Mouse (Mus musculus) heart, adult 9 months (tissue): ENCODE measurements around the gene Vwa8.

Experiments used
- DNase-seq, 2 experiments: peaks; one replicate each; pipeline ENCODE4 v3.0.0; 2022; ENCODE audit warnings: low spot score in 2 of 2

The Vwa8 gene

DNA sequence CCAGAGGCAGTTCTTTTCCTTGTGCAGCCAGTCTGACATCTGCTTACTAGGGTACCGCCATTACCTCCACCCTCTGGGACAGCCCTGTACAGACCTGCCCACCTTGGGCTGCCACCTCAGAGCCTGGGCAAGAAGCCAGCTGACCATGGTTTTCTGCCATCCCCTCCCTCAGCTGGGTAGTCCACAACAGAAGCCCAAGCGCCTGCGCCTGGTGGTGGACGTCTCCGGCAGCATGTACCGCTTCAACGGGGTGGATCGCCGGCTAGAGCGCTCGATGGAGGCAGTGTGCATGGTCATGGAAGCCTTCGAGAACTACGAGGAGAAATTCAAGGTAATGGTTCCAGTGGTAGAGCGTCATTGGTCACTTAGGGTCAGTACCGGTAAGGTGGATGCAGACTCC lies 333.9 kb downstream of the Vwa8 start:
- no peak for DNase-seq

DNA sequence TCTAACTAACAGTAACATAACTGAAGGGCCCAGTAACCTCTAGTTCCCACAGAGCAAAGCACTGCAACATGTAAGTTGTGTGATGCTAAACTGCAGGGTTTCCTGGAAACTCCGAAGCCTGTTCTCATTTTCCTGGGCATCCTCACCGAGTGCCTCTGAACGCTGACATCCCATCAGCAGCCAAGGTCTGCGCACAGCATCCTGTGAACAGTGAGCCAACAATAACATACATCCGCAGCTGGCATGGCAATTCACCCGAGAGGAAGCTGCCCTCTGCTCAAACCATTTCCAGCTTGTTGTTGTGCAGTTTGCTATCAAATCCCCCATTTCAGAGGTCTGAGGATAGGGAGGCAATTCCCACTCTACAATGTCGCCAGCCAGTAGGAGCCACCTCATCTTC lies 334.4 kb downstream of the Vwa8 start:
- no peak for DNase-seq

DNA sequence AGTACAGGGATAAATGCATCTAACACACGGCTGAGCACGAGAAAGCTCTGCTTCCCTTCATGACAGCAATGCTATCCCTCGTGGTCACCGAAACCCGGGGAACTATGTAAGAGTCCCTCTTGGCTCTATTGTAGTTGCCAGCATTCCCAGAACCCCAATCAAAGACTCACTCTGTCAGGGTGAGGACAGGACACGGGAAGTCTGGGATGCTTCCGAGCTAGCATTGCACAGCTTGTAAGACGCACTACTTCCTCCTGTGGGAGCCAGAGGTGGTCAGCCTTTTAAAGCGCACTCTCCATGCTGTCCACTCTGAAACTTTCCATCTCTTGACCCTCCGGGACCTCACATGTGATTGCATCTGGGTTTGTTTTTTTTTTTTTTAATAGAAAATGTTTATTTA lies 335.2 kb downstream of the Vwa8 start:
- peak in 1 of 2 experiments; percentile 61 for DNase-seq

DNA sequence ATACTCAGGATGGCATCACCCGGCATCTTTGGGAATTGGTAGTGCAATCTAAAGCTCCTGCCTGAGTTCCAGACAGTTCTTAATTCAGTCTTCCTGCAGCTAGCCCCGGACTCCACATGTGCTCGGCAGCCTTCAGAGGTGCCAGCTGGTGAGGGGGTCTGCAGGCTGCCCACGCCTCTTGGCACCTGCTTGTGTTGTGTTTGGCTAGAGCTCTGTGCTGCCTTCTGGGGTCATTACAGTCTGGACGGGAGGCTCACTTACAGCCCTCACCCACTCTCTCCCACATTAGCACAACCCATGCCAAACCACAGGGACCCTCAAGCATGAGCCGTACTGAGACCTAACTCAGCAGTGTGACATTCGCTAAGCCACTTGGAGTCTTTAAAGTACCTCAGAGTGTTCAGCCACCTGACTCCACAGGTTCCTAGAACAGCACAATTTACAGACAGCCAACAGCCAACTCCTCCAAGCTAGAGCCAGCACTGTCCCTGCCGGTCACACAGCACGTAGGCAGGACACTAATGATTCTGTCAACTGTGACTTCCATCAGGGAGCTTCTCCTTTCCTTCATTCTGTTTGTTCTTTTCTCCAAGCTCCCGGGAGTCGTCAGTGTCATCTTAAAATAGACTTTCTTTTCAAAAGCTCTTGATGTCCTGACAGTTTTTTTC lies 336.3 kb downstream of the Vwa8 start:
- no peak for DNase-seq

DNA sequence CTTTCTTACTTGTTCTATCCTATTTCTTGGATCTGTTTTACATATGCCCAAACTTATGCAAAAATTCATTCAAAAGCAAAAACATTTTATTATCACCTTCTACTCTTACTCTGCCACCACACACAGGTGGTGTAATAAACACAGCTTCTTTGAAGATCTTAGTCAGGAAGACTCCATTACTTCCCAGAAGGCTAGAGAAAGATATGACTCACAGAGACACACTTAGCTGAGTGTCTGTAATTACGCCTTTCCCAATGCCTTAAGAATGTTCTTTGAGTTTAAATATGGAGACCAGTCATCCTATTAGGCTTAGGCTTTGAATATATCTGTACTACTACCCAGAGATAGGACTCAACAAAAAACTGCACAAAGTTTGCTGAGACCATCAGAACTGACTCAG lies 338.1 kb downstream of the Vwa8 start:
- DNase-seq: no peak

DNA sequence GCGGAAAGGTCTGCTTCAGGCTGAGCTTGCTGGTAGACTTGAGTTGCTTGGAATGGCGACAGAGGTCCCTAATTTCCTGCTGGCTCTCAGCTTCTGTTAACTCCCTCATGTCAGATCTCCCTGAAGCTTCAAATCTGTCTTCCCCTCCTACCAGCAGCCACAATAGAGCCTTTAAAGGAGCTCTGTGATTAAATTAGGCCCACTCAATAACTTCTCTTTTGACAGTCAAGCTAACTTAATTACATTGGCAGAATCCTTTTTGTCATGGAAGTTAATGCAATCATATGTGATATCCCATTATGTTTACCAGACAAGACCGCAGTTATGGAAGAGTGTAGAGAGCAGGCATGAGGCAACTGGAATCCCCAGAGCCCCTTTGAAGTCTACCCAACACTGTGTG lies 347.9 kb downstream of the Vwa8 start:
- no peak for DNase-seq

DNA sequence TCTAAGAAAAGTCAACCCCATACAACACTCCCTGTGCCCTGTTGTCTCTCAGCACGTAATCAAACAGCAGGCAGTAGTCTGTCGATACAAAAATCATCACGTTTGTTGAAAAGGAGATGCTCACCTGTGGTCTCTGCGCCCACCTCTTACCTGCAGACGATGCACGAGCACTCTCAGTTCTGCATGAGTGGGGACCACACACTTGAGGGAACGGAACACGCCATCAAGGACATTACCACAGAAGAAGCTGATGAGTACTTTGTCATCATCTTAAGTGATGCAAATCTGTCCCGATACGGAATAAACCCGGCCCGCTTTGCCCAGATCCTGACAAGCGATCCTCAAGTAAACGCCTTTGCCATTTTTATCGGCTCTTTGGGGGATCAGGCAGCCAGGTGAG lies 349.2 kb downstream of the Vwa8 start:
- DNase-seq: no peak

DNA sequence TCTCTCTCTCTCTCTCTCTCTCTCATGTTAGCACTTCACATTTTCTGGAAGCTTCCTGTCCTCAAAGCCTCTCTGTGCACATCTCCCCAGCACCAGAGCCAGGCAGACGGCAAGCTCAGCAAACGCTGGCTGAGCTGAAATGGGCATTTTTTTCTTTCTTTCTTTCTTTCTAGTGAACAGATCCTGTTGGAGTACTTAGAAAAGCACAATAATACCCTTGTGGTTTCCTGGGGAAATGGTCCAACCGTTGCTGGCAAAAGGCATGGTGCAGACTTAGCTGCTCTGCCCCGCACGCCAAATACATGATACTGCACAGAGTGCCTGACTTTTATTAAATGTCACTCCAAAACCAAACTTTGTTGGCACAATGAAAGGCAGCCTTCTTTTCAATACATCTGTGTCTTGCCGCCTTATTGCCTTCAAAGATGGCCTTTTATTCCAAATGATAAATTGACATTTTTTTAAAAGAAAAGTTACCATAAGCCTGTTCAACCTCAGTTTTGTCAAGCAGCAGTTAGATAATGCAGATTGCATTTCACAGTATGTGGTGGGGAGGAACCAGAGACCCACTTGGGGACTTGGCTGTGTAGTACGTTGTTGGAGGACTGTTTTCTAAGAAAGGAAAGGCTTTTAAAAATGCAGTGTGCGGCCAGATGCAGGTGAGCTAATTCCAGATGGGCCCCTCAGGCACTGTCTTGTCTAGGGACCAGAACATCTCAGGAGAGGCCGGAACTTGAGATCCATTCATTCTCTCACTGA lies 351.5 kb downstream of the Vwa8 start:
- peak in 1 of 2 experiments; percentile 19 for DNase-seq

DNA sequence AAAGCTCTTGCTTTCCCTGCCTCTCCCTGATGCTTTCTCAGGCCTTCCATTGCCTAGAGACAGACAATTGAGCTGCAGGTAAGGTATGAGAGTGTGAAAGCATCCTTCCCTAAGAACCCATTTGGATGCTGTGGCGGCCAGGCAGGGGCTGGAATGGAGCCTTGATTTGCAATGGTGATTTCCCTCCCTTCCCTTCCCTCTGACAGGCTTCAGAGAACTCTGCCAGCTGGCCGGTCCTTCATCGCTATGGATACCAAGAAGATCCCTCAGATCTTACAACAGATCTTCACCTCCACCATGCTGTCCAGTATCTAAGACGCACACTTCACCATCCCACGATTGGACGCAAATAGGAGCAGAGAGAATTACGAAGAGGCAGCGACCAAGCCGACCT lies 352.0 kb downstream of the Vwa8 start:
- DNase-seq: no peak

DNA sequence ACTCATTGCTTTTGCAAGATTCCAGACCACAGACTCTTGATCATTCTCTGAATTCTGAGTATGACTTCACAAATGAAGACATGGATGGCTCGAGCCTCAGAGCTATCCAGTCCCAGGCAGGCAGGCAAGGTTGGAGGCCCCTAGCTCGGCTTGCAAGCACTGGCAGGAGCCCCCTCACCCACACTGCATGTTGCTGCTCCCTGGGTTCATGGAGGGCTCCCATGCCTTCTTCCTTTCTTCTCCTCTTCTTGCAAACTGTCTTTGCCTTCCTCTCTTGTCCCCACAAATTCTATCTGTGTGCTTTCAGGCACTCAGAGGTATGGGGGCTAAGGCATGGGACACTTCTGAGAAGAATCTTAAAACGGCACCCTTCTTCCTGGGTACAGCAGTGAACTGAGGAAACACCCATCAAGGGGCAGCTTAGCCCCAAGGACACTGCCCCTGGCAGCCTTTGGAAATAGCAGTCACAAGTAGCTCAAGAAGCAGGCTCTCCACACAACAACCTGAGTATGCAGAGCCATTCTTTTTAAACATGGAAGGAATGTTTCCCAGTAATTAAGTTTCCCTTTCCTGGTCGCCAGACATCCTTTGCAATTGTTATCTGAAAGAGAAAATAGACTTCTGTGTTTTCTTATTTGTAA lies 354.0 kb downstream of the Vwa8 start:
- DNase-seq: no peak

DNA sequence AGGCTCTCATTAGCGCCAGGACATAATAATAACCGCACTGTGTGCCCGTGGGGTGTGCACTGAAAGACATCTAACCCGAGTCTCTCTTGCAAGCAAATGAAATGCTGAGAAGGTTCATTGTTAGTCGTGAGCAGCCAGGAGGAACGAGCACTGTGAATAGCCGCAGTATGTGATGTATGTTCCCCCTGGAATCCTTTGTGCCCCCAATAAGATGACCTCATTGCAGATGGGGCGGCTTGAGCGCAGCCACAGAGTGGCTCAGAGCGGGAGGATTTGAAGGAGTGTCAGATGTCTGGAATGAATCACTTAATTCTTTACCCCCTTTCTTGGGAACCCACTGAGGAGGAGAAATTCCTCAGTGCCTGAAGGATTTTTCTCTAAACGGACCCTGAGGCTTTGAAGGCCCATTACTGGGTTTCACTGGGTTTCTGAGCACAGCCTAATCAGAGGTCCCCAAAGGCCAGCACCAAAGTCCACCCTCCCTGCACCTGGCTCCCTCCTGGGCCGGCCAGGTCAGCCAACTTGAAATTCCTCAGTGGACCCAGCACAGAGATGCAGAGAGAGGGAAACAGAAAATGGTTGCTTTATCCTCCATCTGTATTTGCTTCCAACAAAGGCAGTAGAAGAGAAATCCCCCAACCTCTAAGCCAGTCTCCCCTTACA lies 354.8 kb downstream of the Vwa8 start:
- DNase-seq: no peak

DNA sequence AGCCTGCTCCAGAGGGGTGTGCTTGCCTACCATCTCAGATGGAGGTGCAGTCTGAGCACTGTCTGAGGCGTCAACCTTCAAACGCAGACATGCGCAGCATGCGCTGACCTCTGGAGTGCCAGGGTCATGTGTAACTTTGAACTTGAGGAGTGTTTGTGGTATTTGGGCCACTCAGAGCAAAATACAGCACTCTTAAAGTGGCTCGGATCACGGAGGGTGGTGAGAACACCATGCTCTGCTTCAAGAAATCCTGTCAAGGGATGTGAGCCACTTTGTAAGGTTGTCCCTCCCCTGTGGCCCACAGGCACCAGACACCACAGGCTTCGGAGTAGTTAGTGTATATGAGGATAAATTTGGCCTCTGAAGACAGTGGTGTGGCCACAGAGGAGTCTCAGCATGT lies 356.0 kb downstream of the Vwa8 start:
- no peak for DNase-seq

DNA sequence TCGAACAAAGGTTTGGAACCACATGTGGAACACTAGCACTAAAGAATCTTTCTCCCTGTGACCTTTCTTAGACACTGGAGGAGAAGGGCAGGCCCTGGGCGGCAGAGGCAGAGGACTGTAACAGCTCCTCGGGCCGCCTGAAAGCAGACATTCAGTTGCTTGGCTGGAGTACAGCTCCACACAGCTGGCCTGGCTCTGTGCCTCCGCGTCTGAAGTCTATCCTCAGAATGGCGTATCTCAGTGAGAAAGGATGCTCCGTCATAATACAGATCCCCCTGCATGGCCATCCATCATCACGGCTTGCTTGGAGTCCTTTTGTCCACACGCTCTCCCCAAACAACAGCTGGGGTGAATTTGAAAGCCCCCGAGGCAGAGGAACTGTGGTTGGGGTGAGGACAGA lies 357.4 kb downstream of the Vwa8 start:
- peak; percentile 59 to 74 for DNase-seq

DNA sequence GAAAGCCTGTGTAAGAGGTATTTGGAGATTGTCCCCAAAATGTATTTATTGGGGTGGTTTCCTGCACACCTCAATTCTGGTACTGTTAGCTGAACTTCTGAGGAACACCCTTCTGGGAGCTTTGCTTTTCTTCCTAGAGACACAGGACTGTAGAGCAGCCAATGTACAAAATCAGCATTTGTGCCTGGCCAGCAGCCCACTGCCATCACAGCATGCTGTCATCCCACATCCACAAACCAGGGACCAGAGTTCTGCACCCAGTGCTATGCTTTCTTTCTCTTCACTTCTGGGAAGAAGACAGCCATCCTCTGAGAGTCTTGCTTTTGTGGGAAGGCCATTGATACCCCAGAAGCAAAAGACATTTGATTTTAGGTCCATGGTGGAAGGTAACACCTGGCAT lies 359.6 kb downstream of the Vwa8 start:
- DNase-seq: no peak

DNA sequence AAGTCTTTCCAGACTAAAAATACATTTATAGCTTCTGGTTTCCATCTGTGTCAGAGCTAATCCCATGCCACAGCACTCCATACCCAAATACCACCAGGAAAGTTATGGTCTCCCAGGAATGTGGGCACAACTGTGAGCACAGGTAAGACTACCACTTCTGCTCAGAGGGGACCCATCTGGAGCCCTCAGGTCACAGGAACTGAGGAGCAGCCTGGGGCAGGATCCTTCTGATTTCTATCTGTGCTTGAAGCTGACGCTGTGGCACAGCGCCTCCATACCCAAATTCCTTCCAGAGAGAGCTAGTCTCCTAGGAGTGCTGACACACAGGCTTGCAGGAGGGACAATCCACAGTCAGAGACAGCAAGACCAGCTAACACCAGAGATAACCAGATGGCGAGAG lies 361.0 kb downstream of the Vwa8 start:
- DNase-seq: no peak

DNA sequence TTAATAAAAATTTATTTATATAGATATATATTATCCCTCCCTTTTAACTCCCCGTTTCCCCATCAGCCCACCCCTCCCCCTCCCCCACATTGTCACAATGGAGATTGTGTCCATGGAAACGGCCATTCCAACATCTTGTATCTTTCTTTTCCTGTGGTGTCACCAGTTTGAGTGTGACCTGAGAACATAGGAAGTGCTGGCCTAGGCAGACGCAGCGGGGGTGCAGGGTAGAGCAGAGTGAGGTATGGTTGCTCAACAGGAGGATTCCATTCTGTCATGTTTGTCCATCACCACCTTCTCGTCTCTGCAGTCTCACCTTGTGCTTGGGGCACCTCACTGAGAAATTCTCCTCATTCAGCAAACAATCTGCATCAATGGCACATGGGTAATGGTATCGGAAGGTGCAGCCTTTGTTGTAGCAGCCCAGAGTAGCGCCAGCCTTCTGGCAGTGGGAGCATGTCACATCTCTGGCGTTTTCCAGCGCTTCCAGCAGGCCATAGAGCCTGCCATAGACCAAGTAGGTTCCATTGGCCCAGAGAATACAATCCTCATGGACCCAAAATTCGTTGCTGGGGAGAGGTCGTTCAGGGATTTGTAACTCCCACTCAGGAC lies 363.6 kb downstream of the Vwa8 start:
- no peak for DNase-seq

DNA sequence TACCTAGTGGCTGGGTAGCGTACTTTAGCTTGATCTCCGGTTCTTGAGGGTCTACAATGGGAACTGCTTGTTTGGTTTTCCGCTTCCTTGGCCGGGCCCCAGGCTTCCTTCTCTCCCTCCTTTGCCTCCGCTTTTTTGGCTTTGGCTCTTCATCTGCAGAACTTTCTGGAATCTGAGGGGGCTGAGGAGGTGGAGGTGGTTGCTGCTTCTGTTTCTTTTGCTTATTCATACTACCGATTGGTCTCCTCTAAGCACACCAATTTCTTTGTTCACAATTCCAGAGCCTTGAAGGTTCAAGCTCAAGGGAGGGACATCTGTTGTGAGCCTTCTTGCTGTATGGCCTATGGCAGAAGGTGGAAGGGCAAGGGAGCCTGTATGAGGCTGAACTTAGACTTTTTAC lies 365.3 kb downstream of the Vwa8 start:
- DNase-seq: no peak

DNA sequence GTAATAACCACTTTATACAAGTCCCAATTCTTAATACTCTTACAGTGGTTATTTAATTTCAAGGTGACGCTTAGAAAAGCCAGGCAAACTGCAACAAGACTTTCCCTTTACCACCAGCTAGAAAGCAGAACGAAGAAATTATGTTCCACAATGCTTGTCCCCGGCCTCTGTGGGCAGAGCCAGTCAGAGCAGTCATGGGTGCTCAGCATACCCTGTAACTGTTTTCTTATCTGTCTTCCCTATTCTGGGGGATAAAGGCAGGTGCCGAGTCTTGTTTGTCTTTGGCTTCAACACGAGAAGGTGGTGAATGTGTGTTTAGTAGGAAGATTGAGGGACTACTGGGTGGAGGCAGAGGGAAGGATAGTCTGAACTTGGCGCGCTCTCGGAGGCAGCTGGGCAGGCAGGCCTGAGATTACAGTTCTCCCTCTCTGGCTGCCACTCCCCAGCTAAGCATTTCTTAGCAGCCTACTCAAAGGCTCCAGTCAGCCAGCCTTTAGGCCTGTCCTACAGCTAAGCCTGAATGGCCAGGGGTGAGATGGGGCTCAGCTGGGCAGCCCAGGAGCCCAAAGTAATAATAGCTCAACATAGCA lies 365.9 kb downstream of the Vwa8 start:
- DNase-seq: no peak

DNA sequence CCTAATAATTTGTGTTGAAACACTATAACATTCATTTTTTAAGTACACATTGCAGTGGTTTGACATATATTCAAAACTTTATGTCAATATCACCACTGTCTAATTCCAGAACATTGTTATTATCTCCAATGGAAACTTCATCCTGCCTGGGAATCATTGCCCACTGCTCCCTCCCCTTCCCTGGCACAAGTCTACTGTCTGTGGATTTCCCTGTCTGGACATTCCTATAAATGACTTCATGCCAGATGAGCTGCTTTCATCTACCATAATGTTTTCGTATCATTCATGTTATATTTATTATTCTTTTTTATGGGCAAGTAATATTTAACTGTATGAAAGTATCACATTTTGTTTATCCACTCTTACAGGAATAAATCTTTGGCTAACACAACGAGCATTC lies 367.5 kb downstream of the Vwa8 start:
- no peak for DNase-seq

DNA sequence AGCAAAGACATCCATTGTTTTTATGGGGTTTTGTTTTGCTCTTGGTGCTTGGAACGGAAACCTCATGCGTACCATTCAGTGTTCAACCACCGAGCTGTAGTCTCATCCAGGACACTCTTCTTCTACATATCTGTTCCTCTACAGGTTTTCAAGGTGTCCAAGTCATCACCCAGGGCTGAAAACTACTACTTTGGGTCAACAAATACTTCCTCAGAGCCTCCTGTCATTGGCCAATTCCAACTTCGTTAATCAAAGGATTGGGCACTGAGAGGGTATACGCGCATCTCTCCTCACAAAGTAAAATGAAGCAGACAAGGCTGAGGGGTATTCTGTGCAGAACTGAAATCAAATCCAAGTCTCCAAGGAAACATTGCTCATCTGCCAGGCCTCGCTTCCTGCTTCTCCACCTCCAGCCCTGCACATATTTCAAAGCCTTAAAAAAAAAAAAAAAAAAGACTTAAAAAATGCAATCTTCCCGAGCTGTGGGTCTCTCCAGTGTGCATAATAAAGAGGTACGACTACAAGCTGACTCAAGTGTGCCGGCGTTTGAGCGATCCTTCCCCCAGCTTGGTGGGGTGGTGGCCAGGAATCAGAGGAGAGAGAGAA lies 374.7 kb downstream of the Vwa8 start:
- DNase-seq: no peak

DNA sequence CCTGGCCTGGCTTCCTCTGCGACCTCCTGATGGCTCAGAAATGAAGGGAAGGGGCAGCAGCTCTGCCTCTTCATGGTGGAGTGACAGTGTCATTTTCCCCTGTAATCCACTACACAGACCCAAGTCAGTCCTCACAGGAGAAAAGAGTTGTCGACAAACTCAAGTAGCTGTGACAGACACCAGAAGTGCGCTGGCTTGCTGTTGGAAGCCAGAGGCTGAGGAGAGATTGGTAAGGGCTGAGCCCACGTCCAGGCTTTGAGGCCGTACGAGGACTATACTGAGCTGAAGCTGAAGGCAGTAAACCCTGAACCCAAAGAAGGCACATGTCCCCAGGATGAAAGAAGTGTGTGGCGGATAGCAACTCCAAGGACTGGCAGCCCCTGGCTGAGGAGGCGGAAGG lies 376.6 kb downstream of the Vwa8 start:
- DNase-seq: no peak
